In genomic region chr6:142909771-142910105, GRCm38 (mm10) we compare ENCODE assay signal across 31 mouse cellular contexts. TPM values are rescaled to one million over a fixed set of nuclear protein-coding genes. Genes with fewer than 3 reads are reported as not detected.
DNase-seq lines count a peak whose midpoint lies in the region; ATAC-seq and TF ChIP-seq lines count a peak whose summit lies in the region.
"Had no signal": no experiment of that assay in that cellular context is flagged by ENCODE, and none has a peak within 500 bp of the region (broad histone marks: within the 10 kb centered on the region; RNA-seq: fewer than 3 reads in every experiment).

No protein-coding gene starts in this region.

- no peak overlapping the region for H3K9ac ChIP-seq in kidney, embryonic 16.5 days (replicated peaks; ENCODE audit: low read length)
- no peak overlapping the region for H3K9ac ChIP-seq in liver, adult 2 months (ENCODE audit: low read depth, low read length)
- H3K9ac ChIP-seq in liver, embryonic 11.5 days (ENCODE audit: low read depth, low read length) = no peak overlapping the region
- H3K9ac ChIP-seq: embryonic facial prominence, embryonic 15.5 days; forebrain, embryonic 12.5 days; hindbrain, embryonic 12.5 days; intestine, embryonic 15.5 days had no signal

- TF ChIP-seq POLR2A in liver, adult 2 months (IDR thresholded peaks at IDR 0.05; ENCODE audit: extremely low read depth, insufficient read depth, low read length) = no peak

- no peak overlapping the region for H3K4me2 ChIP-seq in kidney, embryonic 16.5 days (replicated peaks; ENCODE audit: low read depth, low read length)
- H3K4me2 ChIP-seq in liver, embryonic 11.5 days = no peak overlapping the region
- H3K4me2 ChIP-seq: embryonic facial prominence, embryonic 15.5 days; forebrain, embryonic 12.5 days; hindbrain, embryonic 12.5 days; intestine, embryonic 15.5 days had no signal

- H3K27ac ChIP-seq in kidney, embryonic 16.5 days (ENCODE audit: low read length) = no peak overlapping the region
- H3K27ac ChIP-seq in liver, adult 2 months (replicated peaks; ENCODE audit: insufficient read depth, low read depth, low read length) = no peak overlapping the region
- H3K27ac ChIP-seq in liver, embryonic 11.5 days (ENCODE audit: low read depth, low read length) = no peak overlapping the region
- no peak overlapping the region for H3K27ac ChIP-seq in layer of hippocampus, adult 2 months
- H3K27ac ChIP-seq: embryonic facial prominence, embryonic 10.5 days; embryonic facial prominence, embryonic 15.5 days; forebrain, embryonic 12.5 days; heart, adult 2 months; hindbrain, embryonic 12.5 days; hindbrain, postnatal 0 days; intestine, embryonic 15.5 days; stomach, postnatal 0 days had no signal

- WGBS in kidney, embryonic 16.5 days = 72% methylated on average over 3 of the region's 3 CpGs
- 53% methylated on average over 3 of the region's 3 CpGs for WGBS in liver, adult 2 months
- 81% methylated on average over 3 of the region's 3 CpGs for WGBS in liver, embryonic 11.5 days

- 0 out of 2 replicates have a peak, but pooled peaks cover 4% of the 10 kb centered on the region for H3K36me3 ChIP-seq in kidney, embryonic 16.5 days (ENCODE audit: insufficient read depth, low read length)
- H3K36me3 ChIP-seq in liver, adult 2 months (ENCODE audit: control insufficient read depth, insufficient read depth, low read length) = no peaks in the 10 kb centered on the region
- 0 out of 2 replicates have a peak, but pooled peaks cover 2% of the 10 kb centered on the region for H3K36me3 ChIP-seq in liver, embryonic 11.5 days (ENCODE audit: control insufficient read depth, insufficient read depth, low read length)
- H3K36me3 ChIP-seq: embryonic facial prominence, embryonic 10.5 days; embryonic facial prominence, embryonic 15.5 days; intestine, embryonic 15.5 days had no signal

- no peak for TF ChIP-seq CTCF in liver, adult 2 months (IDR thresholded peaks at IDR 0.05; ENCODE audit: low read depth, low read length)
- no peak for TF ChIP-seq CTCF in layer of hippocampus, adult 2 months (conservative IDR thresholded peaks at IDR 0.05)

- ATAC-seq in kidney, embryonic 16.5 days (ENCODE audit: low FRiP score, low TSS enrichment) = no peak
- no peak for ATAC-seq in liver, embryonic 11.5 days (replicated peaks; ENCODE audit: low FRiP score)
- ATAC-seq in common myeloid progenitor, adult 5-6 weeks (replicated peaks; ENCODE audit: low read depth, poor library complexity, severe bottlenecking) = peak; percentile 5; the same call in 1 of the 2 replicates
- no peak for ATAC-seq in granulocyte monocyte progenitor cell, adult 5-6 weeks (replicated peaks; ENCODE audit: poor library complexity, severe bottlenecking)
- ATAC-seq: hindbrain, postnatal 0 days; intestine, embryonic 15.5 days had no signal

- H3K4me3 ChIP-seq in kidney, embryonic 16.5 days (ENCODE audit: low read length) = no peak overlapping the region
- no peak overlapping the region for H3K4me3 ChIP-seq in liver, adult 2 months (ENCODE audit: insufficient read depth, low read depth, low read length)
- no peak overlapping the region for H3K4me3 ChIP-seq in liver, embryonic 11.5 days (ENCODE audit: low read depth, low read length)
- no peak overlapping the region for H3K4me3 ChIP-seq in layer of hippocampus, adult 2 months
- H3K4me3 ChIP-seq: embryonic facial prominence, embryonic 10.5 days; embryonic facial prominence, embryonic 15.5 days; forebrain, embryonic 12.5 days; heart, adult 2 months; hindbrain, embryonic 12.5 days; intestine, embryonic 15.5 days had no signal

- H3K27me3 ChIP-seq in kidney, embryonic 16.5 days (ENCODE audit: insufficient read depth, low read length) = no peaks in the 10 kb centered on the region
- H3K27me3 ChIP-seq in liver, adult 2 months (ENCODE audit: control insufficient read depth, insufficient read depth, low read length) = no peaks in the 10 kb centered on the region
- H3K27me3 ChIP-seq in liver, embryonic 11.5 days (replicated peaks; ENCODE audit: control insufficient read depth, insufficient read depth, low read length) = no peaks in the 10 kb centered on the region
- H3K27me3 ChIP-seq: embryonic facial prominence, embryonic 15.5 days; forebrain, embryonic 12.5 days; hindbrain, embryonic 12.5 days; intestine, embryonic 15.5 days had no signal

- peak; percentile 35 for DNase-seq in kidney, adult 11 months
- peak; percentile 67 for DNase-seq in liver, adult 2 months (ENCODE audit: extremely low read depth, low read depth, low spot score)
- no peak for DNase-seq in liver, embryonic 11.5 days (ENCODE audit: low spot score)
- peak; percentile 36 for DNase-seq in adipocyte (ENCODE audit: low spot score)
- no peak for DNase-seq in layer of hippocampus, adult 2 months (ENCODE audit: low spot score in 2 of 2)
- DNase-seq: adrenal gland, adult 2 months; adrenal gland, postnatal 36 days; B cell, adult 2 months; cerebellum, adult 2 months; cerebellum, postnatal 14 days; gastrocnemius, postnatal 14 days; heart, adult 2 months; heart, postnatal 36 days; liver; lung, adult 2 months; lung, postnatal 10 days; midbrain, embryonic 14.5 days; retina, postnatal 1 day; right cerebral cortex, postnatal 25 days; spleen, adult 18-20 months had no signal

- peaks cover 3% of the 10 kb centered on the region; the same call in 1 of the 2 replicates for H3K9me3 ChIP-seq in kidney, embryonic 16.5 days (ENCODE audit: low read length)
- no peaks in the 10 kb centered on the region for H3K9me3 ChIP-seq in liver, embryonic 11.5 days (ENCODE audit: control insufficient read depth, low read length)
- H3K9me3 ChIP-seq: embryonic facial prominence, embryonic 10.5 days; embryonic facial prominence, embryonic 15.5 days; forebrain, embryonic 12.5 days; hindbrain, embryonic 12.5 days; intestine, embryonic 15.5 days had no signal

- no peaks in the 10 kb centered on the region for H3K4me1 ChIP-seq in kidney, embryonic 16.5 days (ENCODE audit: insufficient read depth, low read length)
- H3K4me1 ChIP-seq in liver, adult 2 months (ENCODE audit: control insufficient read depth, insufficient read depth, low read length) = no peaks in the 10 kb centered on the region
- peaks cover 6% of the 10 kb centered on the region; the same call in 1 of the 2 replicates for H3K4me1 ChIP-seq in liver, embryonic 11.5 days (replicated peaks; ENCODE audit: control insufficient read depth, insufficient read depth, low read length)
- H3K4me1 ChIP-seq: embryonic facial prominence, embryonic 10.5 days; embryonic facial prominence, embryonic 15.5 days; hindbrain, embryonic 12.5 days; intestine, embryonic 15.5 days had no signal

- H3K79me2 ChIP-seq in liver, adult 2 months (ENCODE audit: control insufficient read depth, insufficient read depth, low read length) = no peaks in the 10 kb centered on the region

RNA-seq across cellular contexts. Expression of gene St8sia1, which starts 54.5 kb away (rescaled TPM):
- 4.2 and 4.5 TPM in 2 replicates for polyA plus RNA-seq in kidney, embryonic 16.5 days (2015; fragmentation: Nextera tagmentation; extraction: Ambion mirVana)
- total RNA-seq in liver, adult 2 months (2014; rRNA removed) = under 0.01 TPM in 2 replicates
- 0.01 and 0.02 TPM in 2 replicates for polyA plus RNA-seq in liver, adult 2 months (2012; rRNA removed)
- 1.2 and 2.1 TPM in 2 replicates for polyA plus RNA-seq in liver, embryonic 11.5 days (2014; fragmentation: Nextera tagmentation; extraction: Ambion mirVana)
- 0.50 TPM in 1 of 2 replicates, not detected in the other for total RNA-seq in common myeloid progenitor, adult 5-6 weeks (2017)
- 10 to 100 TPM; 34.4 to 39.1 TPM for total RNA-seq in layer of hippocampus, adult 2 months (2021)
- not detected in 2 replicates for total RNA-seq in granulocyte monocyte progenitor cell, adult 5-6 weeks (2014; fragmentation: Nextera tagmentation)
- not detected in 2 replicates for total RNA-seq in granulocyte monocyte progenitor cell, adult 5-6 weeks (2017)
- total RNA-seq: monocyte, adult 5-6 weeks had no signal

Comparison
In these comparisons a context has a peak if more than half of its experiments do, and no peak if none do; other contexts are left out.
1. DNase-seq: peak in kidney, adult 11 months (single experiment), liver, adult 2 months (single experiment) and adipocyte (single experiment); none in liver, embryonic 11.5 days (single experiment) and layer of hippocampus, adult 2 months (0 of 2).
2. RNA of gene St8sia1, which starts 54.5 kb away (total RNA-seq): 34.4 to 39.1 TPM in layer of hippocampus, adult 2 months; 0.50 TPM in common myeloid progenitor, adult 5-6 weeks, under 0.01 TPM in liver, adult 2 months and not detected in granulocyte monocyte progenitor cell, adult 5-6 weeks; every median in the first group is over 10 times any median in the second.